Mouse (Mus musculus) lung, postnatal 36 days (tissue): Measurements from ENCODE around the gene Prkd3.
A peak's percentile ranks its signal among the peaks of the same experiment; 100 is the strongest.

Experiments used
- DNase-seq: peaks from one replicate; pipeline ENCODE4 v3.0.0; 2022; ENCODE audit warnings: mixed read lengths

Prkd3 gene

DNA sequence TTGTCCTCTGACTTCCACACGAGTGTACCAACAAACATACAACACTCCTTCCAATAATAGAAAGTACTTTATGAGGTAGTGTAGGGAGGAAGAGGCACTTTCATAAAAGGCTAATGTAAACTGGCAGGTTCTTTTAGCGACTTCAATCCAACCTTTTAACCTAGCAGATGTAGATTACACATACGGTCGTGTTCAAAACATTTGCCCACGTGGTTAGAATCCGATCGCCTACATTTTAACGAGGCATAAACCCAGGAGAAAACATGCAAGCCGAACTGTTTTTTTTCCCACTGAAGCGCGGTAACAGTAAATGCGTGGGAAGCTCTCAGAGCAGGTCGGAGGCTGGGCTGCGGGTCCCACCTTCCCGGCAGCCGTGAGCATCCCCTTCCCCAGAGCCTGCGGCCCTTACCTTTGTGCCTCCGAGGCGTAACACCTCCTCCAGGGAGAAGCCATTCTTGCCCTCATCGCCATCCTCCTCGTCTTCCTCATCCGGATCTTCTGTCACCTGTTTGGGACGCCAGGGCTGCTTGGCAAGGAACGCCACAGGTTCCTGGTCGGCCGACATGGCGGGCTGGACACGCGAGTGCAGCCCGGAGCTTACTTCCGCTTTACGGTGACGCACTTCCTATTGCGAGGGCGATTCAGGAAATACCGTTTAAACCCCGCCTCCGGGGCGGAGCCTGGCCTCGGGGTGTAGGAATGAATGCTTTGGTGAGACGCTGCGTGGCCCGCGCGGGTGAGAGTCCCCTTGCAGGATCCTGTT lies 84.0 kb downstream of the Prkd3 start, which contains the start of the genes Cebpz and Ndufaf7:
Gene Cebpz, minus strand, starts transcription at position 601 of the 763 bp plus-strand sequence.
Gene Ndufaf7, plus strand, starts transcription at position 671 of the 763 bp plus-strand sequence.
- DNase-seq, result peak; percentile 99

DNA sequence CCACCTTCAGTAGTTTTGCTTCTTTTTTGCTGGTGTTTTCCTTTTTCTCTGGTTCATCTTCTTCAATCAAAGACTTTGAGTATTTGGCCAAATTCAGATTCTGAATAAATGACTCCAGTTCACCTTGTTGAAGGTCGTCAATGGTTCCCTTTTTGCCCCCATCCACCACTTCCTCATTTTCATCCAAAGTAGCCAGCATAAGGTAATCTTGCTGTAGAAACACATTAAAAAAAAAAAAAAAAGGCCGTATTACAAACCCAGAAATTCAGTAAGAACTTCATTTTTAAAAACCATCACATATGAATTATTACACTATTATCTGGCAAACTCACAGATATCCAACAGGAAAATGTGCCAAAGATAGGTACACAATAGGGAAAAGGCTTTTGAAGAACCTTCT lies 84.8 kb downstream of the Prkd3 start:
- no peak for DNase-seq

DNA sequence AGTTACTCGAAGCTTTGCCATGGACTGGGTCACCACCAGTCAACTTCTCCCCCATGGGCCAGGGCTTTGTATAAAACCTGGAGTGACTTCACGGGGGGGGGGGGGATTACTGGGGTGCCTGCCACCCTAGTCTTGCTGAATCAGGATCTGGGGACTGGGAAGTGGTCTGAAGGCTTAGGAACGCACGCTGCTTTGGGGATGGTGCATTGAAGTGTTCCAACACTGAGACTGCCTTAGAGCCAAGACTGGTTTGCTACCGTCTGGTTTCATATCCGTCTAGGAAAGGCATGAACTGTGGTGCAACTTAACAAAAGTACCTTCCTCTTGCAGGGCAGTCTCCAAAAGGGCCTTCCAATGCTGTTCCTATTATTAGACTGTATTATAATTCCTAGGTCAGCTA lies 102.9 kb downstream of the Prkd3 start:
- no peak for DNase-seq

DNA sequence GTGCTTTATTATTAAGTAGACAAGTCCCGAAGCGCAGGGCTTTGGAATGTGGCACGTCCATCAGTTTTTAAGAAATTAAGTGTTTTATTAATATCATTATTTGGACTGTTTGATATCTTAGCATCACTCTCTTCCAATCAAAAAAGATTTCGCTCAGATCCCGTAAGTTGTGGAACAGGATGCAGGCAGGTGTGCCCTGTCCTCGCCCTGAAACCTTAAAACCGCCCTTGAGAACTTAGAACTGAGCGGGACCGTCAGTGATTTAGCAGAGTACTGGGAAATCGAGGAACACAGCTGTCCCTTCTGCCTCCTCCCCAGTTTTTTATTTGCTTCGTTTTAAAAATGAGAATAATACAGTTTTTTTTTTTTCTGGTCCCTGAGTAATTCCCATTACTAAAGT lies 103.7 kb downstream of the Prkd3 start:
- no peak for DNase-seq

DNA sequence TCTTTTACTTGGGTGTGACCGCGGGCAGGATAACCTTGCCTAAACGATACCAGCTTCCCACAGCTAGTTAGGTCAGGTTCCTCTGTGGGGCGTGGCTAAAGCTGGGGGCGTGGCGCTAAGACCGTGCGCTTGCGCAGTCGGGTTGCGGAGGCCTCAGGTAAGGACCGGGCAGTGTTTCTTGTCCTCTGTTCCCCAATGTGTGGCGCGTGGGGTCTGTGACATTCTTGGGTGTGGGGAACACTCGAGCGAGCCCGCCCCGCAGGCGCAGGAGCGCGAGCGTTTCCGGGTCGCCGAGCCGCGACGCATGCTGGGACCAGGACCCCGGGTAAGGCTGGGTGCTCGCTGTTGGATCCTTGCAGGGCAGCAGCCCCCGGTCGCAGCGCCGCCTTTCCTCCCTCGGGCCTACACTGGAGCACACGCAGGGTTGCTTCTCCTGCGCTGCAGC lies 104.2 kb downstream of the Prkd3 start, which contains the start of gene Cebpzos:
Gene Cebpzos, plus strand, starts transcription at position 132 of the 445 bp plus-strand sequence.
- peak; percentile 92 for DNase-seq

DNA sequence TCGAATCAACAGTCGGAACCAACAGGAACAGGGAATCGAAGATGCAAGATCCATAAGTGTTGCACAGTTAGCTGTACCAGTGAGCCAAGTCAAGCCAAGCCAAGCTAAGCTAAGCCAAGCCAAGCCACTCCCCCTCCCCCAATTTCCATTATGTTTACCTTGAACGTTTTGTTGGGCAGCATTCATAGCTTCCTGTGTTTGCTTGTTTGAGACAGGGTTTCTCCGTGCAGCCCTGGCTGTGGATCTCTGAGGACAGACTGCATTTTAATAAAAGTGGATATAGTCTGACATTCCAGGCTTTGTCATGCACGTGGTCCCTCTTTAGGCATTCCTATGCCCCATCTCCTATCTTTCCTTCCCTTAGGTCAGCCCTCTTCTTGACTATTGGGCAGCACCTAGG lies 104.8 kb downstream of the Prkd3 start:
- DNase-seq, result no peak

DNA sequence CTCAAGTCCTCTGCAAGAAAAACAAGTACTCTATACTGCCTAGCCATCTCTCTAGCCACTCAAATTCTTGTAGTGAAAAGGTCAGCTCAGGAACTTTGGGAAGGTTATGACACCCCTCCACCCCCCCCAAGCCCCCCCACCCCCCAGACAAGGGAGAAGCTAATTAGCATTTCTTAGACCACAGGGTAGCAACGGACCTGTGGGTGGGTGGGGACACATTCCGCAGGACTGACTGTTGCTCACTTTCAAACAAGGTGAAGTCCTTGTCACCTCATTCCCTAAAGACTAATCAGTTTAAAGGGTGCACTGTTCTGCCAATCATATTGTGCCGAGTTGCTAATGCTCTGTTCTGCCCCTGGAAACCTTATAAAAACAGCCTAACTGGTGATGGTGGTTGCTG lies 106.7 kb downstream of the Prkd3 start:
- DNase-seq, result no peak

DNA sequence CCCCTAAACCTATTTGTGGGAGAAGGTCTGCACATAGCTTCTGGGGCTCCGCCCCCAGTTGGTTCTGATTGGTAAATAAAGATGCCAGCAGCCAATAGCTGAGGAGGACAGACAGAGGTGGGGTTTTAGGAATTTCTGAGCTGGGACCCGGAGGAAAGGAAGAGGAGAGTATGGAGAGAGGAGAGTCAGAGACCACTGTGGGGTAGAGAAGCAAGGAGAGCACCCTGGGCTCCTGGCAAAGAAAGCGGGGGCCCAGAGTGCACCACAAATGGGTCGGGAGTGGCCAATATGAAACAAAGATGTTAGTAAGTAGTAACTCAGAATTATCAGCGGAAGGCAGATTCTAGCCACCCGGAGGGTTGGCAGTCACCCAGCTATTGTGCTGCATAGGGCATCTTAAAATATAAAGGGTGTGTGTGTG lies 107.7 kb downstream of the Prkd3 start:
- peak; percentile 17 for DNase-seq

DNA sequence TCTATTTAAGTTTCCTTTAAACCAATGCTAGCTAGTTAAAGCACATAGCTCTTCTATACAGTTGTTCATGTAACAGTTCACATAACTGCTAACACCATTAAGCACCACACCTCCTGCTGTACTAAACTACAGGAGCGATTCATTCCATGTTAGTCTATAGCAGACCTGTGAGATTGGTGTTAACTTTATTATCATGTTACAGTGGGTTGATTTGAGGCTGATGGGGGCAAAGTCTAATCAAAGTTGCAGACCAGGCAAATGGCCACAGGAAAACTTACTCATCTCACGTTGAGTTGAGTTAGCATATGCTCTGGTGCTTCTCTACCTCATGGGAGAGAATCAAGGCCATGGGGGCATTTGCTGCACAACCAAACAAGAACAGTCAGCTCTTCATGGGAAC lies 111.2 kb downstream of the Prkd3 start:
- no peak for DNase-seq

DNA sequence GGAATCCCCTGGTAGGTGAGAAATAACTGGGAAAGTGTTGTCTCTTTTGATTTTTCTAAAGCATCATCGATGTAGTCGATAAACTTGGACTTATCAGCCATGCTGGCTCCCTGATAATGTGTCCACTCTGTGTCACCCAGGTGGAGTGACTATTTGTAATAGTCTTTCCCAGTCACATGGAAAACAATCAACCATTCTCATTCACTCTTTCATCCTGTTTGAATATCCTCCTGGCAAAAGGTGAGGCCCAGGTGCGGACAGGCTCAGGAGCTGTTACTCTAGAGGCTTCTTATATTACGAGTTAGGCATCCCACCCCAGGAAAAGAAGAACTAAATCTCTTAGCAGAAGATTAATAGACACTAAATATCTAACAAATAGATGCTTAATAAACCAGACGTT lies 113.7 kb downstream of the Prkd3 start, which contains the start of gene Sult6b1:
Gene Sult6b1, minus strand, starts transcription at position 101 of the 400 bp plus-strand sequence.
- no peak for DNase-seq

DNA sequence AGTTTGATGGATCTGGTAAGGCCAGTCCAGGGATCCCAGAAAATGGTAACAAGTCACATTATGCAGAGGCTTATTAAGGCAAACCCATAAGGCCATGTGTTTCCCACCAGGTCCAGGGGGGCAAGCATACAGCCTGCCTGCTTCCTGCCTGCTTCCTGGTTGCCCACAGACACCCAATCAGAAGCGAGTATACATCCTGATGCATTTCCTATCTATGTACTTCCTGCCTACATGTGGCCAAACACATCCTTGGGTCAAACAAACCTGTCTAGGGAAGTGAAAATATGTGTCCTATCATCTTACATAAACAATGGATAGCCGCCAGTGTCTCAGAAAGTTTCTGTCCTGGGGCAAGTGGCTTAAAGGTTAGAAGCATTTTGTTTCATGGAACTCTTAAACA lies 117.5 kb downstream of the Prkd3 start:
- no peak for DNase-seq
